Mouse (Mus musculus) stomach, postnatal 0 days (tissue): Measurements from ENCODE around the gene Galnt7.

Source experiments
- CTCF ChIP-seq: IDR thresholded peaks from 2 replicates; pipeline ENCODE4 v1.5.1; 2016; ENCODE audit warnings: antibody characterized with exemption, low read depth, mild to moderate bottlenecking, moderate library complexity
- EP300 ChIP-seq: optimal IDR thresholded peaks from 2 replicates; pipeline ENCODE3; 2016; ENCODE audit warnings: antibody characterized with exemption

DNA sequence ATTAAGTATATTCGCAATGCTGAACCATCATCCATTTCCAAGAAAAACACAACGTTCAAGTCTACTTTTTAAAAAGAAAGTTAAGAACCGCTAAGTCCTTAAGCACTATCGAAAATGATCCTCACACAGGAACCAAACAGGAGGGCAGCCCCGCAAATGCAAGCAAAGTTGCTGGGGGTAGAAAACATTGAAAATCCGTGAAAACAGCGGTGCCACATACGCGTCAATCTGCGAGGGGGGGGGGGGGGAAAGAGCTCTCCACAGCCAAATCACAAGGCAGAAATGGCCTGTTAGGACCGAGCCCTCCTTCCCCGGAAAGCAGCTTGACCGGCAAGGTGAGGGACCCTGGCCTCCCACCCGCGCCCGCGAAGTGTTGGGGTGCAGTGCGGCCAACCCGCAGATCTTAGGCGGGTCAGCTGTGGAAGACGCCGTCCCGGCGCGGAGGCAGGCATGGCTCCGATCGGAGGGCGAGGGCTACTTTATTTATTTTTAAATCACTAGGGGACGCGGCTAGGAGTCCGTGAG lies 142.0 kb downstream of the Galnt7 start:
- TF ChIP-seq CTCF: no peak
- TF ChIP-seq EP300: no peak
